Mouse (Mus musculus) bone marrow macrophage, adult 2 months (primary cell): ENCODE data around the gene Zfp281.

ENCODE experiments used
- CTCF ChIP-seq: IDR thresholded peaks from 2 replicates; pipeline ENCODE4 v1.5.1; 2012; ENCODE audit warnings: low read depth, mild to moderate bottlenecking, low read length, moderate library complexity
- POLR2A ChIP-seq: IDR thresholded peaks from 2 replicates; pipeline ENCODE4 v1.6.1; 2012; ENCODE audit warnings: mild to moderate bottlenecking, low read depth, low read length, borderline replicate concordance

DNA sequence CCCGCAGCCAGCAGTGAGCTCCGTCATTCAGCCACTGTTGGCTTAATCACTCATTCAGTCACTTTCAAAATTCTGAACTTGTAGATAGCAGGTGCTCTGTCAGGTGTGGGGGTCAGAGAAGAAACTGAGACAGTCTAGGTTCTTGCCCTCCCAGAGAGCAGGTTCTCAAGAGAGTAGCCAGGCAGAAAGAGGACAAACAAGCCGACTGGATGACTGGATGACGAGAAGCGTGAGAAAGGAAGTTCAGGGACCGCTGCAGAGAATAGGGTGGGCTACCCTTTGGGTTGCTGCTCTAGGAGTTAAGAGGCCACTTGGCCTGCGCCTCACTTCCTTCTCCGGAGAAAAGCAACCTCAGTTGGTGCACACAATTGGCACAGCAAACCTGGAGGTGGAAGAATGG lies 28.8 kb downstream of the Zfp281 start:
- TF ChIP-seq CTCF: no peak
- TF ChIP-seq POLR2A: no peak
